Mouse (Mus musculus) spleen, adult 2 months (tissue): Measurements from ENCODE around the gene Gucy2f. TPM values are rescaled to one million over a fixed set of nuclear protein-coding genes. Genes with fewer than 3 reads are reported as not detected.

Source experiments
- DNase-seq, 2 experiments: peaks; one replicate each; pipeline versions ENCODE4 v3.0.0 to v3.0.0-alpha.2; 2012 to 2021; ENCODE audit warnings: low spot score in 2 of 2, low read depth in 1 of 2
- H3K27ac ChIP-seq: fragments of 200-500 bp; 2 replicates; pipeline ENCODE4 v1.5.1; 2012; ENCODE audit warnings: low read length, inconsistent platforms; ENCODE audit not compliant: insufficient read depth
- H3K27me3 ChIP-seq: fragments of 200-500 bp; 2 replicates; pipeline ENCODE4 v1.6.1; 2012; ENCODE audit warnings: mild to moderate bottlenecking, moderate library complexity, low read length, inconsistent platforms; ENCODE audit not compliant: control insufficient read depth, insufficient read depth
- H3K36me3 ChIP-seq: fragments of 200-500 bp; 2 replicates; pipeline ENCODE4 v1.6.1; 2012; ENCODE audit warnings: mild to moderate bottlenecking, low read length, inconsistent platforms; ENCODE audit not compliant: control insufficient read depth, insufficient read depth
- H3K4me1 ChIP-seq: fragments of 200-500 bp; 2 replicates; pipeline ENCODE4 v1.6.1; 2011; ENCODE audit warnings: inconsistent platforms; ENCODE audit not compliant: control insufficient read depth, insufficient read depth, insufficient read length
- H3K4me3 ChIP-seq: fragments of 200-500 bp; 2 replicates; pipeline ENCODE4 v1.5.1; 2011; ENCODE audit warnings: mild to moderate bottlenecking, inconsistent platforms; ENCODE audit not compliant: insufficient read depth, insufficient read length; ENCODE audit errors: extremely low read depth
- CTCF ChIP-seq: fragments of 200-500 bp; IDR thresholded peaks from 2 replicates; pipeline ENCODE4 v1.5.1; 2011; ENCODE audit warnings: mild to moderate bottlenecking, inconsistent platforms; ENCODE audit not compliant: insufficient read depth, insufficient read length, insufficient replicate concordance; ENCODE audit errors: extremely low read depth
- POLR2A ChIP-seq: fragments of 200-500 bp; IDR thresholded peaks from 2 replicates; pipeline ENCODE4 v1.6.1; 2011; ENCODE audit warnings: low read depth, low read length, inconsistent platforms
- whole genome bisulfite sequencing: fragments of 180-500 bp; shearing (Covaris S2); methylation state at CpG from one replicate; pipeline ENCODE4 v1.1.7; 2018; 5-methylcytosine and 5-hydroxymethylcytosine counted together
- polyA plus RNA-seq: library from polyadenylated mRNA; depleted of rRNA; stranded (reverse); fragments of >200 nt; gene quantifications from 2 replicates; pipeline ENCODE4 v1.2.3, GENCODE M21; 2012

The Gucy2f gene
- polyA plus RNA-seq, 1 experiment: not detected

DNA sequence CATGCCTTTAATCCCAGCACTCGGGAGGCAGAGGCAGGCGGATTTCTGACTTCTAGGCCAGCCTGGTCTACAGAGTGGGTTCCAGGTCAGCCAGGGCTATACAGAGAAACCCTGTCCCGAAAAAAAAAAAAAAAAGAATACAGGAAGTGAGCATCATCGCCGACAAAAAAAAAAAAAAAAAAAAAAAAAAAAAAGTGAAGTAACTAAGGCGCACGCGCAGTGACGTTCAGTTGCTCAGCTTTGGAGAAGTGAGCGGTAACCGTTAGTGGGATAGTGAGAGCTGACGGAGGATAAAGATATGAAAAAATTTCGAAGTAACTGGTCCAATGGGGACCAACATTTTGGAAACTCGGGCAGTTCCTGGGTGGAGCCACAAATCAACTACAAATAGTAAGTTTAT is 29.8 kb upstream of the Gucy2f start, which contains the start of gene Nxt2:
Nxt2 (plus strand) TSS at position 229 of the 400 bp plus-strand sequence.
- DNase-seq: no peak
- TF ChIP-seq CTCF: no peak
- no peak for TF ChIP-seq POLR2A
- no peak within 1 kb of the TSS for H3K27ac ChIP-seq
- no peaks in the 10 kb centered on the region for H3K36me3 ChIP-seq
- peak within 1 kb of the TSS; percentile 98 for H3K4me3 ChIP-seq
- H3K27me3 ChIP-seq: no peaks in the 10 kb centered on the region
- H3K4me1 ChIP-seq: no peaks in the 10 kb centered on the region
- WGBS: 84% methylated on average over 14 of the region's 14 CpGs

DNA sequence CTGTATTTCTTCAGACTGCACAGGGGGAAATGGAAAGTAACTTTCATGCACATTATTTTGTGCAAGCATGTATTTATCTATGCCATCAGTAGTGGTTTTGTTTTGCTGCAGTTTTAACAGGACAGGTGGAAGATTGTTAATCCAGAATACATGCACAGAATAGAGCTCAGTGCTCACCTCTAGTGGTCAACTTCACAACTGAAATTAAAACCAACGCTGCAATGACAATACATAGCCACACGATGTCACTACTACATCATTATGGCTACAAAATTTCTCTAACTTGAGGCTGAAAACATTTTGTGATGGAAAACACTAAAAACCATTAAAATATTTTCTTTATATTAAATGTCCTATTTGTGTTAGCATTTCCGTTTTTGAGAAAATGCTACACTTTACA is 3.6 kb upstream of the Gucy2f start:
- 14% methylated on average over 3 of the region's 3 CpGs for WGBS
- H3K27me3 ChIP-seq: no peaks in the 10 kb centered on the region
- H3K4me1 ChIP-seq: no peaks in the 10 kb centered on the region
- TF ChIP-seq POLR2A: no peak
- TF ChIP-seq CTCF: no peak
- no peak overlapping the region for H3K4me3 ChIP-seq
- no peaks in the 10 kb centered on the region for H3K36me3 ChIP-seq
- H3K27ac ChIP-seq: no peak overlapping the region
- DNase-seq: peak in 1 of 2 experiments; percentile 7

GRCm38 (mm10) chrX:142195551-142195950 is 1.2 kb downstream of the Gucy2f start:
- Histone ChIP-seq H3K4me1 (no peaks in the 10 kb centered on the region), H3K27ac (no peak overlapping the region), H3K4me3 (no peak overlapping the region), H3K36me3 (no peaks in the 10 kb centered on the region), H3K27me3 (no peaks in the 10 kb centered on the region)
- no peak for DNase-seq
- WGBS: 60% methylated on average over 1 of the region's 1 CpGs
- TF ChIP-seq CTCF (no peak), POLR2A (no peak)

GRCm38 (mm10) chrX:142194420-142194819 is 2.3 kb downstream of the Gucy2f start:
- no peak for DNase-seq
- Histone ChIP-seq H3K4me3 (no peak overlapping the region), H3K27ac (no peak overlapping the region), H3K4me1 (no peaks in the 10 kb centered on the region; the same call in 1 of the 2 replicates), H3K27me3 (no peaks in the 10 kb centered on the region), H3K36me3 (no peaks in the 10 kb centered on the region)
- TF ChIP-seq POLR2A (no peak), CTCF (no peak)
- 77% methylated on average over 6 of the region's 6 CpGs for WGBS

- Histone ChIP-seq H3K4me3 (no peak overlapping the region), H3K36me3 (no peaks in the 10 kb centered on the region), H3K27ac (no peak overlapping the region), H3K27me3 (no peaks in the 10 kb centered on the region), H3K4me1 (no peaks in the 10 kb centered on the region; the same call in 1 of the 2 replicates)
- WGBS: 13% methylated on average over 2 of the region's 2 CpGs
- TF ChIP-seq CTCF (no peak), POLR2A (no peak)
- no peak for DNase-seq
Observed at GRCm38 (mm10) chrX:142190355-142190754, 6.4 kb downstream of the Gucy2f start.

- TF ChIP-seq CTCF: no peak
- TF ChIP-seq POLR2A: no peak
- 78% methylated on average over 22 of the region's 22 CpGs for WGBS
- H3K27me3 ChIP-seq: no peaks in the 10 kb centered on the region
- no peaks in the 10 kb centered on the region for H3K36me3 ChIP-seq
- H3K27ac ChIP-seq: no peak overlapping the region
- no peak overlapping the region for H3K4me3 ChIP-seq
- H3K4me1 ChIP-seq: no peaks in the 10 kb centered on the region; the same call in 1 of the 2 replicates
- no peak for DNase-seq
Observed at GRCm38 (mm10) chrX:142189023-142189703, 7.6 kb downstream of the Gucy2f start.

DNA sequence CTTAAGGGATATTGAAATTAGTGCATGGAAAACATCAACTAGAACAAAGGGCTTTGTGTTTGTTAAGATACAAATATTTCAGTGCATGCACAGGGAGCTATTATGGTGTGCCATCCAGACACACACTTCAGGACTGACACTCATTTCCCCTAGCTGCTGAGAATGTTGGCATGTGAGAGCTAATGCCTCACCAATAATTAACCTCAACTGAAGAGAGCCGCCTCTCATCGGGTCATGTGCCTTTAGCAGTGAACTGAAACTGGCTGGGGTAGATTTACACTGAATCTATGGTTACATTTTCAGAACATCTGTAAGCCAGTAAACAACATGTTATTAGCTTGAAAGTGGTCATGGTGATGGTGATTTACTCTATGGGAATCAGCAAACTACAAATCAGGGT is 14.7 kb downstream of the Gucy2f start:
- WGBS: 88% methylated on average over 2 of the region's 2 CpGs
- no peak overlapping the region for H3K27ac ChIP-seq
- no peaks in the 10 kb centered on the region for H3K27me3 ChIP-seq
- DNase-seq: no peak
- TF ChIP-seq POLR2A (no peak), CTCF (no peak)
- no peaks in the 10 kb centered on the region for H3K4me1 ChIP-seq
- no peak overlapping the region for H3K4me3 ChIP-seq
- H3K36me3 ChIP-seq: no peaks in the 10 kb centered on the region
